Mouse (Mus musculus) kidney, postnatal 4 days (tissue): ENCODE results near the gene Polr2c.
"Not testable (repeated sequence)": the region's sequence is repeated elsewhere in the genome, so short reads cannot be mapped to it uniquely, and the experiment has no call there.

Experiments
- DNase-seq, 2 experiments: peaks; one replicate each; pipeline ENCODE4 v3.0.0; 2021; ENCODE audit warnings: mixed read lengths in 2 of 2

Gene Polr2c

DNA sequence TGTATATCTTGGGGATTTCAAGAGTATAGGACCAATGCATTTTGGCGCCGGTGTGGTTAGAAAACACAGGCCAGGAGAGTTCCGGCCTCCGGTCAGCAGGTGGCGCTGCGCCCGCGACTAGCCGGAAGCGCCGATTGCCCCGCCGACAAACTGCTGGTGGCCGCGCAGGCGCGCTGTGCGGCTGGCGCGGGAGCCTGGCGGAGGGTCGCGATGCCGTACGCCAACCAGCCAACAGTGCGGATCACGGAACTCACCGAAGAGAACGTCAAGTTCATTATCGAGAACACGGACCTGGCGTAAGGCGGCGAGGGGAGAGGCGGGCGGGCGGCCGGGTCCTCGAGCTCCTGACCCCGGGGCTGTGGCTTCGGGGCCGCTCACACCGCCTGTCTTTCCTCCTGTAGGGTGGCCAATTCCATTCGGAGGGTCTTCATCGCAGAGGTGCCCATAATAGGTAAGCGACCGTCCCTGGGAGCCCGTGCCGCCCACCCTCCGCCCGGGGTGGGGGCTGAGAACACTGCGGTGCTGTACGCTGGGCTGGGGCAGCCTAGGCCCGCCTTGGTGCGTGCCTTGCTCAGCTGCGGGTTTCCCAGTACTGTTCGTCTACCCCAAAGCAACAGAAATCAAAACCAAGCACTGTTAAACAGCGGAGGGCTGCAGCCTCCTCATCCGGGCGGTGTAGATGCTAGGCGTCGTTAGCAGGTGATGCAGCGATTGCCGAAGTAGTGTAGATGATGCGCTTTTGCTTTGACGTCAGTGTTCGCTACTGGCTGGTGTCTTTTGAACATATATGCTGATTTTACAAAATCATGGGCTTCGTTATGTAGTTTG lies at the start of gene Polr2c:
Polr2c (plus strand) TSS at position 105 of the 828 bp plus-strand sequence.
- DNase-seq, result peak; percentile 95

- DNase-seq, result peak in 1 of 2 experiments; percentile 39
Observed at GRCm38 (mm10) chr8:94807506-94807905, 49.7 kb upstream of the Polr2c start.

DNA sequence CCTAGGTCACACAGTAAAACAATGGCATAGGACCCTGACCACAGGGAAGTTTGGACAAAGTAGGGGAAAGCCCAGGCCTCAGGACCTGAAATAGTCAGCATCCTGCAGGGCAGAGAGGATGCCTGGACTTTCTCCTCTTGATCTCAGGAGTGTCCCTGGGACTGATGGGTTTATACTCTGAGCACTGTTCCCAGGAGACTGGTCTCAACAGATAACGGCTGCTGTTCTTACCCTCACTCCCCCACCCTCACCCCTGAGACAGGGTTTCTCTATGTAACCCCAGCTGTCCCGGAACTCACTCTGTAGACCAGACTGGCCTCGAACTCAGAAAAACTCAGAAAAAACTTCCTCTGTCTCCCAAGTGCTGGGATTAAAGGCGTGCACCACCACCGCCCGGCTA lies 48.9 kb upstream of the Polr2c start:
- DNase-seq, result no peak

DNA sequence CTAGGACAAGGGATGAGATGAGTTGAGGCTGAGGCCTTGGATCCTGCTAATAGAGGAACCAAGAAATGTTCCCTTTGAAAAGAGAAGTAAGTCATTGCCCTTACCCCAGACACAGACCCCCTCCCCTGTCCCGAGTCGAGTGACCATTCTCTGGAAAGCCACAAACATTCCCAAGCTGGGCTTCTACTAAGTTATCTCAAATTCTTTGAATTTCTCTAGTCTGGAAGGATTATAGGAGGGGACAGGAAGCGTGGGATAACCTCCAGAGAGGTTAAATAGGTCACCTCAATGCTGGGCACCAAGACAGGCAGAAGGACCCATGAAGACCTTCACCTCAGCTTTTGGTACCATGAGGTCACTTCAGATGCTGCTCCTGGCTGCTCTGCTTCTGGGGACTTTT lies 47.1 kb upstream of the Polr2c start, which contains the start of gene Ccl17:
Ccl17 (plus strand) TSS at position 301 of the 400 bp plus-strand sequence.
- DNase-seq, result no peak

- no peak for DNase-seq
Observed at GRCm38 (mm10) chr8:94810855-94811254, 46.4 kb upstream of the Polr2c start.

DNA sequence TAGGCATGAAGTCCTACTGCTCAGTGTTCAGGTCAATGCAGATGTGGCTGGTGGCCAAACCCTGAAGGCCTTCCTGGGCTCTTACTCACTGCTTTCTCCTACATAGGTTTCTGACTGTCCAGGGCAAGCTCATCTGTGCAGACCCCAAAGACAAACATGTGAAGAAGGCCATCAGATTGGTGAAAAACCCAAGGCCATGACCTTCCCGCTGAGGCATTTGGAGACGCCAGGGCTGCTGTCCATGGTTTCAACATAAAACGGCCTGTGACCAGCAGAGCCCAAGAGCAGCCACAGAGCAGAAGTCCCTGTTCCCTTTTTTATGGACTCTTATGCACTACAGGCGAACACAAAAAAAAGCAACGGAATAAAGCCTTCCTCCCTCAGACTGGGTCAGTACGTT lies 45.6 kb upstream of the Polr2c start:
- peak; percentile 22 to 27 for DNase-seq

DNA sequence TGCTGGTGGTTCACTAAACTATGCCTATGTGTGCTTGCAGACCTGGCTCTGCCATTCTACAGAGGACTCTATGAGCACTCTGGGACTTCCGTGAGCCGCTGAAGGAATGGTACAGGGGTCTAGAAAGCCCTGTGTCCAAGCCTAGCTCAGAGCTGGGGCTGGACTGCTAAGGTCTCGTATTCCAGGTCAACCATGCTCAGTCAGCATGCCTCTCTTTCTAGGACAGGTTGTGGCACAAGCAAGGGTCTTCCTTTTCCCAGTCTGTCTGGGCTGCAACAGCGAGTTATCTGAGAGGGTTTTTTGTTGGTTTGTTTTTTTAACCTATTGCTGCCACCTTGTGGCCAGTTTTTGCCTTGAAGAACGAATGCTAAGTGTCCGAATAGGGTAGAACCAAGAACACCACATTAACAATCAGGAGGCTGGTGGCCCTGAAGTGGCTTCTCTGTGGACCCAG lies 44.6 kb upstream of the Polr2c start:
- peak; percentile 89 to 90 for DNase-seq

GRCm38 (mm10) chr8:94814556-94814955 lies 42.7 kb upstream of the Polr2c start:
- DNase-seq, result peak; percentile 40 to 50

- no peak for DNase-seq
Observed at GRCm38 (mm10) chr8:94817933-94818332, 39.3 kb upstream of the Polr2c start.

- no peak for DNase-seq
Observed at GRCm38 (mm10) chr8:94819671-94820179, 37.5 kb upstream of the Polr2c start.

DNA sequence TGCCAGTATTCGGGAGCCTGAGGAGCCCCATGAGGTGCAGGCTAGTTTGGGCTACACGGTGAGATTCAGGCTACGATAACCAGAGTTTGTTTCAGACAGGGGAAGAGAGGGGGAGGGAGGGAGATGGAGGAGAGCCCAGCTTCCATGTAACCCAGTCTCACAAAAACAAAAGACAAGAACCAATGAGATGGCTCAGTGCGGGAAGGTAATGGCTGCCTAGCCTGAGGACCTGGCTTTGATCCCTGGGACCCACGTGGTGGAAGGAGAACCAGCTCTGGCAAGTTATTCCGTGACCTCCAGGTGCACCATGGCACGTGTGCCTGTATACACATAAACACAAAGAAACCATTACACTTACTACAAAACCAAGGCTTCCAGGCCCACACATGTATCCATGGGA lies 36.7 kb upstream of the Polr2c start:
- DNase-seq, result peak; percentile 21 to 40

- DNase-seq, result no peak
Observed at GRCm38 (mm10) chr8:94821381-94821780, 35.9 kb upstream of the Polr2c start.

DNA sequence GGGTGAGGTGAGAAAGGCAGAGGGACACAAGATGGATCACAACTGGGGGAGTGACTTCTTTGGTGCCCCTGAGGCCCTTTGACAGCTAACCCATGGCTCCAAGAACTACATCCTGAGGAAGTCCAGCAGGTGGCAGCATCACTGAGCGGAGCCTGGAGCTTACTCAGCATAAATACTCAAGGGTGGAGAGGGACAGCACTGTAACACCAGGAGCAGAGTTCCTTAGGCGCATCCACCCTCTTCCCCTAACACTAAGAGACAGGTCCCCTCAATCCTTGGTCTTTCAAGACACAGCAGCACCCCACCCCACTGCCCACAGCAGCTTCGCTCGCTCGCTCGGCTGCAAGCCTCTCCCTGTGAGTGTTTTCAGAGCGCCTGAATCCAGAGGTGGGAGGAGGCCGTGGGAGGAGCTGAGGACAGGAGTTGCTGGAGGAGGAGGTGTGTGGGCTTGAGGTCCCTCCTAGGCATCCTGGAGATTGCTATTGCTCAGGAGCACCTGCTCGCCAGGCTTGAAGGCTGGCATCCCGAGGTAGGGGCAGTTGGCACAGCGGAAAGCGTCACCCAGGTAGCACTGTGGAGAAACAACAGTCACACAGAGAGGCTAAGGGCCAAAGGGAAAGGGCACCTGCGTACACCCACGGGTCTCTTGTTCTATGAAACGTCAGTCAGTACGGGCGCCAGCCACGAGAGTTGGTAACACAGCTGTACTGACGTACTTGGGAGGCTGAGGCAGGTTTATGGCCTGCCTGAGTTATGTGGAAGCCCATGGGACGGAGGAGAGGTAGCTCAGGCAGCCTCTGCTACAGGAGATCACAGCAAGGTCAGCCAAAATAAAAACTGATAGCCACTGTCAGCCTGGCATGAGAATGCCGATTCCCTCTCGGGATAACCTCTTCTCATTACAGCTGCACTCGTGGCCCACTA lies 34.4 kb upstream of the Polr2c start:
- DNase-seq, result peak; percentile 82 to 87

DNA sequence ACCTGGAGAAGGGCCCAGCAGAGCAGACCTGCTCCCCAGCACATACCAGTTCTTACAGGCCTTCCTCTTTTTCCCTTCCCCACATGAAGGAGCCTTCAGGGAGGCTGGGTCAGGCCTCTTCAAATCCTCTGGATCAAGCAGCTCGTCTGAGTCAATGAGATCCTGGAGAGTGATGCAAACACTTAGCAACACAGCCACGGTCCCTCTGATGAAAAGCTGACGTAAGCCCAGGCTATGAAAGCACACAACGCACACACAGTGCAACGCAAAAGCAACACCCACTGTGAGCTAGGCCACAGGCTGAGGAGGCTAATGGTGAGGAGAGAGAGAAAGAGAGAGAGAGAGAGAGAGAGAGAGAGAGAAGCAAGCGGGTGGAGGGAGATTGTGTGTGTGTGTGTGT lies 32.1 kb upstream of the Polr2c start:
- no peak for DNase-seq

DNA sequence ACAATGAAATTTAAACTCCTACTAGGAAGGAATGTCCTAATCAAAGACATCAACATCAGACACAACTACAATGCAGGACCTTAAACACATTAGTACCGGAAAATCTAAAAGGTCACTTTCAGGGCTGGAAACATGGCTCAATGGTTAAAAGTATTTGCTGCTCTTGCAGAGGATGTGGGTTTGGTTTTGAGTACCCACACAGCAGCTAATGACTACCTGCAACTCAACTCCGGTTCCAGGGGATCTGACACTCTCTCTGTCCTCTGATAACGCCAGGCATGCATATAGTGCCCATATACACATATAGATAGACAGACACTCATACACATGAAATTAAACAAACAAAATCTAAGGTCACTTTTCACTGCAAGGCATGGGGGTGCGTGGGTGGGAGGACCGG lies 31.0 kb upstream of the Polr2c start:
- DNase-seq, result no peak

GRCm38 (mm10) chr8:94828284-94828683 lies 29.0 kb upstream of the Polr2c start:
- no peak for DNase-seq

- DNase-seq, result not testable (repeated sequence)
Observed at GRCm38 (mm10) chr8:94833901-94834405, 23.3 kb upstream of the Polr2c start.

- not testable (repeated sequence) for DNase-seq
Observed at GRCm38 (mm10) chr8:94835751-94836150, 21.5 kb upstream of the Polr2c start.

GRCm38 (mm10) chr8:94836456-94837240 lies 20.6 kb upstream of the Polr2c start:
- DNase-seq, result no peak

DNA sequence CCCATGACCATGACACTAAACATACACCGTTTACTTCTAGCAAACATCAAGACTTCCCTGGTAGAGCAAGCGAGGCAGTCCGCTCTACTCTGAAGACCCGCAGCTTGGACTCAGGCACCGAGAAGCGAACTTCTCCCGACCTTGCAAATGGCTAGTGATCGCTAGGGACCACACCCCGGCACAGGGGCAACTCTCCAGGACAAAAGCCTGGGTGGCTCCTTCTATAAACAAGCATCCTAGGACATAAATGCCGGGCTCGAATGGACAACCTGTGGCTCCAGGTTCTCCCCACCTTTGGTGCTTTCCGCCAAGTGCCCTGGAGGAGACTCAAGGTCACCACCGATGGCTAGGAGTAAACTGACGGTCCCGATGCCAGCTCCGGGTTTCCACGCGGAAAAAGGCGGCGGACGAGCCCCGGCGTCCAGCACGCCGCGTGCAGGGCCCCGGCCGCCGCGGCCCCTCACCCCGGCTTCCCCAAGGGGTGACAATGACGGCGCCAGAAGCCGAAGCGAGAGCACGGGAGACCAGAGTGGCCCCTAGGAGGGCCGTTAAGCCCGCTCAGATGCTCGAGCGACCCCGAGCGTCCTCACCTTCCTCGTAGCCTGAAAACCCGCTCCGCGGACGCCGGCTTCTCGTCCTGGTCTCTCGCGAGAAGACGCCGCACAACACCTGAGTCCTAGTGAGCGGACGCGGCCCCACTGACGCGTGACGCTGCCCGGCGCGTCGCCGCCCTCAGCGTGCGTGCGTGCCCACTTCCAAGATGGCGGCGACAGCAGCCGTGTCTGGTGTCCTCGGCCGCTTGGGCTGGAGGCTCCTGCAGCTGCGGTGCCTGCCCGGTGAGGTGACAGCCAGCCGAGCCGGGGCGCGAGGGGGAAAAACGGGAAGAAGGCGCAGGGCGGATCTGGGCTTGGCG lies 19.3 kb upstream of the Polr2c start, which contains the start of the genes Coq9 and Ciapin1:
Coq9 (plus strand) TSS at position 660 of the 913 bp plus-strand sequence.
Ciapin1 (minus strand) TSS at position 697 of the 913 bp plus-strand sequence.
- DNase-seq, result peak; percentile 95 to 98

DNA sequence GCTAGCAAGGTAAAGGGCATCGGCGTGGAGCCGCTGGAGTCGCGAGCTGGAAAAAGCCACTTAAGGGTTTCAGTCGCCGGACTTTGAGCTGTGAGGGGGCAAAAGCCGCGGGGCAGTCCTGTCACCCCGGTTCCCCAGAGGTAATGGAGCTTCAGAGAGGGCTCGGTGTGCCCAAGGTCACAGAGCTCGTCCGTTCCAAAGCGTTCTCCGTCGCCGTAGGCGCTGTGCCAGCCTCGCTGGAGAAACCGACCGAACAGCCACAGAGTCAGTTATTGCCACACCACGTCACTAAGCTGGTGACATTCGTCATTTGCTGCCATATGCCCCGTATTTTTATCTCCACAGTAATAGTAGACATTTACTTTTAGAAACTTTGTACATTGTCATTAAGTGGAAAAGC lies 18.6 kb upstream of the Polr2c start:
- peak; percentile 70 to 83 for DNase-seq
